8 mouse cellular contexts compared by ENCODE assay signal in the genomic region with DNA sequence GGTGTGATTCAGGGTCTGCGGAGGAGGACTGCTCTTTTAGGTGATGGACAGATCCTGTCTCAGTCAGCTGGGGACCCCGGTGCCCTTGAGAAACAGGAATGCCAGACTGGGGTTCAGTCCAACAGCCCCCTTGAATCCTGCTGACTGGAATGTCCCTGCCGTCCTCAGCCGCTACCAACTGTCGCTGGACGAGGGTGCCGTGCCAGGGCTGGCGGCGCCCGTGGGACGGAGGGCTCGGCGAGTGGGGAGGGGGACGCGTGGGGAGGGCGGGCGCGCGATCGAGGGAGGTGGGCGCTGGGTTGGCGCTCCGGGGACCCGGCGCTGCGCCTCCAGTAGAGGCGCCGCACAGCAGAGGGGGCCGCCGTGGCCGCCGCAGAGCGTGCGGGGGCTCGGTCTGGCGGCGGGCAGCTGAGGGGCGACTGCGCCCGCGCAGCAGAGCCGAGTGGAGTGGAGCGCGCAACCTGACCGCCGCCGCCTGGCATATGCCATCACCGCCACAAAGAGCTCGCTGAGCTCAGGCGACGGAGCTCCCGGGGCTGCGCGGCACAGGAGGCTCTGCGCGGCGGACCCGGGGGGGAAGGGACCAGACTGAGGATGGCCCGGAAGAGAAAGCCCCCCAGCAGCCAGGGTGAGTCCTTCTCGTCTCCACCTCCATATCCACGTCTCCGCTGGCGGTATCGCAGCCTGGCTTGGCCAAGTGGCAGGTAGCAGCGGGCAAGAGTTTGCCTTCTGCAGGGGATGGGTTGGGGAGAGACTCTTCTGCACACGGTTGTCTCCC. TPM values are rescaled to one million over a fixed set of nuclear protein-coding genes. Genes with fewer than 3 reads are reported as not detected.
DNase-seq lines count a peak whose midpoint lies in the region; ATAC-seq and TF ChIP-seq lines count a peak whose summit lies in the region.

Gene Slc44a5 (plus strand): TSS at position 266 of the 778 bp plus-strand sequence.

- peaks cover 31% of the 10 kb centered on the region for H3K27me3 ChIP-seq in embryonic facial prominence, embryonic 15.5 days
- H3K27me3 ChIP-seq in intestine, embryonic 14.5 days (replicated peaks; ENCODE audit: control insufficient read depth, insufficient read depth, low read length): peaks cover 29% of the 10 kb centered on the region
- peaks cover 40% of the 10 kb centered on the region for H3K27me3 ChIP-seq in liver, postnatal 0 days (ENCODE audit: insufficient read depth, low read length)

- no peaks in the 10 kb centered on the region for H3K36me3 ChIP-seq in embryonic facial prominence, embryonic 15.5 days
- no peaks in the 10 kb centered on the region for H3K36me3 ChIP-seq in intestine, embryonic 14.5 days (ENCODE audit: control insufficient read depth, insufficient read depth, low read length)
- no peaks in the 10 kb centered on the region for H3K36me3 ChIP-seq in liver, postnatal 0 days (replicated peaks; ENCODE audit: insufficient read depth, low read length)

- H3K4me1 ChIP-seq in embryonic facial prominence, embryonic 15.5 days: peaks cover 11% of the 10 kb centered on the region; the same call in 1 of the 2 replicates
- H3K4me1 ChIP-seq in intestine, embryonic 14.5 days (replicated peaks; ENCODE audit: control insufficient read depth, insufficient read depth, low read length): peaks cover 6% of the 10 kb centered on the region
- no peaks in the 10 kb centered on the region; the same call in 1 of the 2 replicates for H3K4me1 ChIP-seq in liver, postnatal 0 days (ENCODE audit: insufficient read depth)

- peak; percentile 73 for ATAC-seq in embryonic facial prominence, embryonic 15.5 days (ENCODE audit: insufficient number of reproducible peaks, low FRiP score, low TSS enrichment, low read depth)
- peak; percentile 44; the same call in 1 of the 2 replicates for ATAC-seq in intestine, embryonic 14.5 days (replicated peaks; ENCODE audit: low FRiP score, low TSS enrichment, low read depth)
- ATAC-seq in liver, postnatal 0 days: no peak

- H3K4me3 ChIP-seq in embryonic facial prominence, embryonic 15.5 days (replicated peaks): peak within 1 kb of the TSS; percentile 59
- peak within 1 kb of the TSS; percentile 55 for H3K4me3 ChIP-seq in intestine, embryonic 14.5 days (ENCODE audit: low read depth, low read length)
- H3K4me3 ChIP-seq in liver, postnatal 0 days (ENCODE audit: low read depth, low read length): peak within 1 kb of the TSS; percentile 25; the same call in 1 of the 2 replicates

- no peak for TF ChIP-seq CTCF in liver, postnatal 0 days (IDR thresholded peaks at IDR 0.05; ENCODE audit: low read depth)

- no peak for TF ChIP-seq EP300 in liver, postnatal 0 days (IDR thresholded peaks at IDR 0.05; ENCODE audit: low read depth)

- peak; percentile 79 for DNase-seq in heart, adult 11 months
- no peak for DNase-seq in heart, adult 9 months (ENCODE audit: low spot score in 2 of 2)
- DNase-seq in ZHBTc4 (ENCODE audit: low read depth, low spot score) (peak; percentile 44), adipocyte (ENCODE audit: low spot score) (no peak)
- DNase-seq in intestine, embryonic 14.5 days (ENCODE audit: low spot score): peak; percentile 68
- DNase-seq in liver, postnatal 0 days: no peak
- DNase-seq in right cerebral cortex, postnatal 36 days (ENCODE audit: low spot score in 2 of 2): peak; percentile 38 to 41

- no peak within 1 kb of the TSS for H3K27ac ChIP-seq in embryonic facial prominence, embryonic 15.5 days (replicated peaks)
- H3K27ac ChIP-seq in intestine, embryonic 14.5 days (ENCODE audit: low read depth): no peak within 1 kb of the TSS
- H3K27ac ChIP-seq in liver, postnatal 0 days (ENCODE audit: low read depth): no peak within 1 kb of the TSS

- WGBS in embryonic facial prominence, embryonic 15.5 days: under 1% methylated on average over 66 of the region's 66 CpGs
- WGBS in intestine, embryonic 14.5 days: under 1% methylated on average over 62 of the region's 66 CpGs
- 2% methylated on average over 59 of the region's 66 CpGs for WGBS in liver, postnatal 0 days (ENCODE audit: insufficient replicate concordance)

- no peaks in the 10 kb centered on the region for H3K9me3 ChIP-seq in embryonic facial prominence, embryonic 15.5 days (replicated peaks)
- no peaks in the 10 kb centered on the region for H3K9me3 ChIP-seq in intestine, embryonic 14.5 days (ENCODE audit: control insufficient read depth, low read length)
- H3K9me3 ChIP-seq in liver, postnatal 0 days (ENCODE audit: low read length): no peaks in the 10 kb centered on the region

- H3K9ac ChIP-seq in embryonic facial prominence, embryonic 15.5 days: peak within 1 kb of the TSS; percentile 42
- H3K9ac ChIP-seq in intestine, embryonic 14.5 days (ENCODE audit: low read length): peak within 1 kb of the TSS; percentile 48
- H3K9ac ChIP-seq in liver, postnatal 0 days (replicated peaks): no peak within 1 kb of the TSS

- H3K4me2 ChIP-seq in embryonic facial prominence, embryonic 15.5 days (replicated peaks): peak within 1 kb of the TSS; percentile 96
- H3K4me2 ChIP-seq in intestine, embryonic 14.5 days (ENCODE audit: low read length): peak within 1 kb of the TSS; percentile 98
- peak within 1 kb of the TSS; percentile 62 for H3K4me2 ChIP-seq in liver, postnatal 0 days (ENCODE audit: low read depth, low read length)

RNA-seq across cellular contexts. Expression of gene Slc44a5, which starts in this region (rescaled TPM):
- 2.3 and 2.5 TPM in 2 replicates for polyA plus RNA-seq in embryonic facial prominence, embryonic 15.5 days (2015; fragmentation: Nextera tagmentation; extraction: Ambion mirVana)
- 1.5 TPM in 2 replicates for polyA plus RNA-seq in intestine, embryonic 14.5 days (2014; fragmentation: Nextera tagmentation; extraction: Ambion mirVana)
- polyA plus RNA-seq in liver, postnatal 0 days (2015; fragmentation: Nextera tagmentation; extraction: Ambion mirVana): 0.02 and 0.18 TPM in 2 replicates

Comparison
In these comparisons a context has a peak if more than half of its experiments do, and no peak if none do; other contexts are left out.
1. DNase-seq: peak in heart, adult 11 months (single experiment), ZHBTc4 (single experiment), intestine, embryonic 14.5 days (single experiment) and right cerebral cortex, postnatal 36 days (2 of 2); none in heart, adult 9 months (0 of 2), liver, postnatal 0 days (single experiment) and adipocyte (single experiment).
2. Peak in every context shown above with its lines, with median percentiles within 50 percentile points of each other: H3K4me2 ChIP-seq and H3K4me3 ChIP-seq.